Mouse (Mus musculus) intestine, embryonic 16.5 days (tissue): Measurements from ENCODE around the gene Ncor2. TPM values are rescaled to one million over a fixed set of nuclear protein-coding genes. Genes with fewer than 3 reads are reported as not detected.
A peak's percentile ranks its signal among the peaks of the same experiment; 100 is the strongest.

ENCODE experiments used
- ATAC-seq: fragments of 200-750 bp; cut with Nextera tagmentation; 2 replicates; pipeline ENCODE4 v1.8.0; 2017; ENCODE audit warnings: moderate TSS enrichment, moderate library complexity
- H3K27ac ChIP-seq: fragments of 300-500 bp; sonication (generic); 2 replicates; pipeline ENCODE4 v1.5.1; 2014; ENCODE audit warnings: mild to moderate bottlenecking, low read length
- H3K27me3 ChIP-seq: fragments of 300-500 bp; sonication (generic); replicated peaks from 2 replicates; pipeline ENCODE4 v1.6.1; 2014; ENCODE audit warnings: low read length, control low read depth, mixed read lengths; ENCODE audit not compliant: control insufficient read depth, insufficient read depth
- H3K36me3 ChIP-seq: fragments of 300-500 bp; sonication (generic); 2 replicates; pipeline ENCODE4 v1.6.1; 2014; ENCODE audit warnings: low read length, control low read depth; ENCODE audit not compliant: control insufficient read depth, insufficient read depth
- H3K4me1 ChIP-seq: fragments of 300-500 bp; sonication (generic); 2 replicates; pipeline ENCODE4 v1.6.1; 2014; ENCODE audit warnings: low read length, control low read depth, mixed read lengths; ENCODE audit not compliant: control insufficient read depth, insufficient read depth
- H3K4me2 ChIP-seq: fragments of 300-500 bp; sonication (generic); 2 replicates; pipeline ENCODE4 v1.6.1; 2014; ENCODE audit warnings: low read depth, low read length, control low read depth
- H3K4me3 ChIP-seq: fragments of 300-500 bp; sonication (generic); 2 replicates; pipeline ENCODE4 v1.5.1; 2014; ENCODE audit warnings: mild to moderate bottlenecking, low read length
- H3K9ac ChIP-seq: fragments of 300-500 bp; sonication (generic); 2 replicates; pipeline ENCODE4 v1.6.1; 2014; ENCODE audit warnings: low read depth, low read length
- H3K9me3 ChIP-seq: fragments of 300-500 bp; sonication (generic); 2 replicates; pipeline ENCODE4 v1.6.1; 2016; ENCODE audit warnings: low read length, control low read depth; ENCODE audit not compliant: control insufficient read depth
- WGBS: fragments of 180-500 bp; shearing (Covaris S2); extraction: QIAGEN DNeasy Blood & Tissue Kit; methylation state at CpG from one replicate; pipeline ENCODE4 v1.1.7; 2014; 5-methylcytosine and 5-hydroxymethylcytosine counted together
- polyA plus RNA-seq: library from polyadenylated mRNA; unstranded; fragments of >200 nt; fragmentation: Nextera tagmentation; extraction: Ambion mirVana; gene quantifications from 2 replicates; pipeline ENCODE4 v1.2.1, GENCODE M21; 2015

Gene Ncor2
- polyA plus RNA-seq, 1 experiment from 2014 or later: 14.4 TPM

- H3K4me3 ChIP-seq: no peak overlapping the region
- peaks cover 20% of the 10 kb centered on the region for H3K4me1 ChIP-seq
- H3K27me3 ChIP-seq: peaks cover 16% of the 10 kb centered on the region; the same call in 1 of the 2 replicates
- H3K4me2 ChIP-seq: no peak overlapping the region
- no peaks in the 10 kb centered on the region for H3K9me3 ChIP-seq
- peaks cover 6% of the 10 kb centered on the region; the same call in 1 of the 2 replicates for H3K36me3 ChIP-seq
- ATAC-seq: no peak
- no peak overlapping the region for H3K27ac ChIP-seq
- WGBS: 58% methylated on average over 5 of the region's 5 CpGs
- H3K9ac ChIP-seq: no peak overlapping the region
Measured at GRCm38 (mm10) chr5:125006896-125007295, 172.1 kb downstream of the Ncor2 start.

GRCm38 (mm10) chr5:125005871-125006652 is 173.0 kb downstream of the Ncor2 start:
- WGBS: 38% methylated on average over 9 of the region's 9 CpGs
- no peak overlapping the region for H3K9ac ChIP-seq
- peak; percentile 32; the same call in 1 of the 2 replicates for ATAC-seq

GRCm38 (mm10) chr5:125003873-125004255 is 175.2 kb downstream of the Ncor2 start:
- no peak for ATAC-seq
- peaks cover 20% of the 10 kb centered on the region for H3K4me1 ChIP-seq
- peak overlapping the region; percentile 47 for H3K4me3 ChIP-seq
- WGBS: 15% methylated on average over 15 of the region's 15 CpGs
- no peak overlapping the region for H3K27ac ChIP-seq
- no peaks in the 10 kb centered on the region for H3K9me3 ChIP-seq
- peak overlapping the region; percentile 62; the same call in 1 of the 2 replicates for H3K9ac ChIP-seq
- H3K27me3 ChIP-seq: peaks cover 16% of the 10 kb centered on the region; the same call in 1 of the 2 replicates
- peak overlapping the region; percentile 80 for H3K4me2 ChIP-seq
- H3K36me3 ChIP-seq: 0 out of 2 replicates have a peak, but pooled peaks cover 1% of the 10 kb centered on the region

More at GRCm38 (mm10) chr5:125005871-125006652, 173.0 kb downstream of the Ncor2 start:
- Histone ChIP-seq H3K27ac (no peak overlapping the region), H3K4me1 (peaks cover 20% of the 10 kb centered on the region), H3K4me3 (no peak overlapping the region), H3K4me2 (no peak overlapping the region), H3K27me3 (peaks cover 16% of the 10 kb centered on the region; the same call in 1 of the 2 replicates), H3K9me3 (no peaks in the 10 kb centered on the region), H3K36me3 (peaks cover 6% of the 10 kb centered on the region; the same call in 1 of the 2 replicates)

- peak within 1 kb of the TSS; percentile 80 for H3K4me2 ChIP-seq
- H3K27me3 ChIP-seq: peaks cover 16% of the 10 kb centered on the region; the same call in 1 of the 2 replicates
- peak within 1 kb of the TSS; percentile 47 for H3K4me3 ChIP-seq
- H3K4me1 ChIP-seq: peaks cover 20% of the 10 kb centered on the region
- H3K9me3 ChIP-seq: no peaks in the 10 kb centered on the region
- no peaks in the 10 kb centered on the region for H3K36me3 ChIP-seq
- WGBS: 4% methylated on average over 41 of the region's 41 CpGs
- peak within 1 kb of the TSS; percentile 62 for H3K9ac ChIP-seq
- no peak within 1 kb of the TSS for H3K27ac ChIP-seq
- peak; percentile 76 for ATAC-seq
Measured at GRCm38 (mm10) chr5:125002969-125003872, 175.8 kb downstream of the Ncor2 start, which contains the start of gene Rflna. TSS of gene Rflna (plus strand) at chr5:125003221.

- Histone ChIP-seq H3K27me3 (peaks cover 16% of the 10 kb centered on the region; the same call in 1 of the 2 replicates), H3K4me3 (no peak overlapping the region), H3K9me3 (no peaks in the 10 kb centered on the region), H3K9ac (no peak overlapping the region), H3K36me3 (no peaks in the 10 kb centered on the region), H3K27ac (no peak overlapping the region), H3K4me2 (no peak overlapping the region), H3K4me1 (peaks cover 15% of the 10 kb centered on the region)
- 70% methylated on average over 10 of the region's 10 CpGs for WGBS
- ATAC-seq: no peak
Measured at GRCm38 (mm10) chr5:125000756-125001250, 178.2 kb downstream of the Ncor2 start.

GRCm38 (mm10) chr5:124997913-124998312 is 181.1 kb downstream of the Ncor2 start:
- 0 out of 2 replicates have a peak, but pooled peaks cover 3% of the 10 kb centered on the region for H3K27me3 ChIP-seq
- H3K9ac ChIP-seq: no peak overlapping the region
- peaks cover 3% of the 10 kb centered on the region for H3K4me1 ChIP-seq
- no peaks in the 10 kb centered on the region for H3K9me3 ChIP-seq
- 72% methylated on average over 4 of the region's 4 CpGs for WGBS
- no peak overlapping the region for H3K4me3 ChIP-seq
- no peaks in the 10 kb centered on the region for H3K36me3 ChIP-seq
- no peak overlapping the region for H3K27ac ChIP-seq
- no peak for ATAC-seq
- H3K4me2 ChIP-seq: no peak overlapping the region

GRCm38 (mm10) chr5:124996816-124997215 is 182.2 kb downstream of the Ncor2 start:
- Histone ChIP-seq H3K27me3 (no peaks in the 10 kb centered on the region), H3K4me3 (no peak overlapping the region), H3K9me3 (no peaks in the 10 kb centered on the region), H3K36me3 (no peaks in the 10 kb centered on the region), H3K27ac (no peak overlapping the region), H3K4me2 (no peak overlapping the region), H3K4me1 (peaks cover 4% of the 10 kb centered on the region; the same call in 1 of the 2 replicates), H3K9ac (no peak overlapping the region)
- 58% methylated on average over 6 of the region's 6 CpGs for WGBS
- no peak for ATAC-seq

GRCm38 (mm10) chr5:124992891-124993290 is 186.1 kb downstream of the Ncor2 start:
- H3K27ac ChIP-seq: peak overlapping the region; percentile 15; the same call in 1 of the 2 replicates
- no peaks in the 10 kb centered on the region for H3K36me3 ChIP-seq
- no peak overlapping the region for H3K4me2 ChIP-seq
- H3K9me3 ChIP-seq: no peaks in the 10 kb centered on the region
- H3K4me1 ChIP-seq: peaks cover 4% of the 10 kb centered on the region; the same call in 1 of the 2 replicates
- 0 out of 2 replicates have a peak overlapping the region, but pooled peaks have one; percentile 7 for H3K9ac ChIP-seq
- H3K4me3 ChIP-seq: no peak overlapping the region
- H3K27me3 ChIP-seq: no peaks in the 10 kb centered on the region
- WGBS: 55% methylated on average over 11 of the region's 11 CpGs
- no peak for ATAC-seq
